Mouse (Mus musculus) heart, adult 2 months (tissue): Measurements from ENCODE around the gene Kng1. TPM values are rescaled to one million over a fixed set of nuclear protein-coding genes. Genes with fewer than 3 reads are reported as not detected.

ENCODE experiments used
- DNase-seq, 2 experiments: peaks; one replicate each; pipeline ENCODE4 v3.0.0; 2021
- H3K27ac ChIP-seq: fragments of 200-600 bp; 2 replicates; pipeline ENCODE4 v1.8.1; 2022
- H3K27me3 ChIP-seq: fragments of 200-500 bp; 2 replicates; pipeline ENCODE4 v1.6.1; 2012; ENCODE audit warnings: mild to moderate bottlenecking, low read length, inconsistent platforms, mixed read lengths; ENCODE audit not compliant: control insufficient read depth, insufficient read depth
- H3K36me3 ChIP-seq: fragments of 200-500 bp; 2 replicates; pipeline ENCODE4 v1.6.1; 2012; ENCODE audit warnings: low read length, inconsistent platforms; ENCODE audit not compliant: control insufficient read depth, insufficient read depth
- H3K4me1 ChIP-seq: fragments of 200-500 bp; 2 replicates; pipeline ENCODE4 v1.6.1; 2011; ENCODE audit warnings: low read length; ENCODE audit not compliant: control insufficient read depth, insufficient read depth
- H3K4me3 ChIP-seq: fragments of 200-600 bp; 2 replicates; pipeline ENCODE4 v1.8.1; 2022
- H3K79me2 ChIP-seq: fragments of 200-500 bp; replicated peaks from 2 replicates; pipeline ENCODE4 v1.6.1; 2012; ENCODE audit warnings: mild to moderate bottlenecking, inconsistent platforms, low read length, moderate library complexity, mixed read lengths; ENCODE audit not compliant: control insufficient read depth, insufficient read depth
- H3K9ac ChIP-seq: fragments of 200-500 bp; 2 replicates; pipeline ENCODE4 v1.6.1; 2012; ENCODE audit warnings: low read depth, mild to moderate bottlenecking, control low read depth, inconsistent platforms, low read length, mixed read lengths
- CTCF ChIP-seq: fragments of 200-600 bp; IDR thresholded peaks from 2 replicates; pipeline ENCODE4 v1.8.1; 2022; ENCODE audit warnings: antibody characterized with exemption, mild to moderate bottlenecking, moderate library complexity
- EP300 ChIP-seq: fragments of 200-500 bp; IDR thresholded peaks from 2 replicates; pipeline ENCODE4 v1.6.1; 2011; ENCODE audit warnings: low read depth, low read length, control low read depth; ENCODE audit not compliant: insufficient read depth
- POLR2A ChIP-seq: fragments of 200-500 bp; IDR thresholded peaks from 2 replicates; pipeline ENCODE4 v1.6.1; 2011; ENCODE audit warnings: mild to moderate bottlenecking, low read depth, low read length, control low read depth; ENCODE audit not compliant: insufficient read depth
- WGBS: fragments of 180-500 bp; shearing (Covaris S2); methylation state at CpG from one replicate; pipeline ENCODE4 v1.1.7; 2018; 5-methylcytosine and 5-hydroxymethylcytosine counted together
- intact Hi-C: fragments of 180-260 bp; cut with DNase I; formaldehyde crosslinking; loops from one replicate; pipeline ENCODE4 v1.15.1; 2025
- polyA plus RNA-seq: library from polyadenylated mRNA; depleted of rRNA; stranded (reverse); fragments of >200 nt; gene quantifications from 2 replicates; pipeline ENCODE4 v1.2.3, GENCODE M21; 2012
- total RNA-seq, 2 experiments: library from RNA; stranded (reverse); gene quantifications; 2 replicates each; pipeline ENCODE4 v1.2.3; 2021

Gene Kng1
- total and polyA plus RNA-seq, 3 experiments: not detected

DNA sequence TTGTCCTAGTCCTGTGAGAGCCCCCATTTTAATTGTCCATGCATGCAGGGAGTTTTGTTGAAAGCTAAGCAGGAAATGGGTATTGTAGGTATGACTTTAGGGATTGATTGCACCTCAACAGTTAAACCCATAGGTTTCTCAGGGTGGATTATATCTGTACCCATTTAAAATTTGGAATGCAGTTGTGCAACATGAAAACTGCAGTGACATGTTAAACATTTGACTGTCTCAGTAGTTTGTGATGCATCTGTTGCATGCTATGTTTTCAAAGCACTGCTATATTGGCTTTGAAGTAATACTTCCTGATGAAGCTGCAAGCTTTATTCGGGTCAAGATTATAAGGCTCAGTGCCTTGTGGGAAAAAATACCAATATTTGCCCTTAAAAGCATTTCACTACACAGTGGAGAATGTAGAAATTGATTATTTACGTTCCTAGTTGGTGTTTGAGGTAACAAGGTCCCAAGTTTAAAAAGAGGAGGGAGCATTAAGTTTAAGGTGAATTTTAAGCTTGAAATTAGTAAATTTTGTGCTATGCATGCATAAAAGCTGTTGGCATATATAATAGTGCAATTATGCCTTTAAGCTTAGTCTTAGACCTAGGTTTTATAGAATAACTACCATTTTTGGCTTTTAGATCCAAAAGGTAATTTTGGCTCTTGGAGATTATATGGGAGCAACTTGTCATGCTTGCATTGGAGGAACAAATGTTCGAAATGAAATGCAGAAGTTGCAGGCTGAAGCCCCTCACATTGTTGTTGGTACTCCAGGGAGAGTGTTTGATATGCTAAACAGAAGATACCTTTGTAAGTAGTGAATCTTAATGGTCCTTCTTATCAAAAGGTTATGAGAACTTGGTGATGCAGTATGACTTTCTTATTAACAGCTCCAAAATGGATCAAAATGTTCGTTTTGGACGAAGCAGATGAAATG lies 52.0 kb downstream of the Kng1 start:
- peak overlapping the region; percentile 97 for H3K4me3 ChIP-seq
- 22% methylated on average over 5 of the region's 5 CpGs for WGBS
- no peaks in the 10 kb centered on the region for H3K27me3 ChIP-seq
- peaks cover 2% of the 10 kb centered on the region for H3K4me1 ChIP-seq
- TF ChIP-seq CTCF: no peak
- no peak for TF ChIP-seq POLR2A
- no peak for TF ChIP-seq EP300
- intact Hi-C loops: loop anchor here (5.0 kb wide), 1 partner anchor 252 kb away; the partner anchor contains the start of genes Dnajb11 and Tbccd1
- no peak overlapping the region for H3K27ac ChIP-seq
- peaks cover 7% of the 10 kb centered on the region for H3K79me2 ChIP-seq
- no peak for DNase-seq
- H3K36me3 ChIP-seq: peaks cover 51% of the 10 kb centered on the region
- no peak overlapping the region for H3K9ac ChIP-seq

DNA sequence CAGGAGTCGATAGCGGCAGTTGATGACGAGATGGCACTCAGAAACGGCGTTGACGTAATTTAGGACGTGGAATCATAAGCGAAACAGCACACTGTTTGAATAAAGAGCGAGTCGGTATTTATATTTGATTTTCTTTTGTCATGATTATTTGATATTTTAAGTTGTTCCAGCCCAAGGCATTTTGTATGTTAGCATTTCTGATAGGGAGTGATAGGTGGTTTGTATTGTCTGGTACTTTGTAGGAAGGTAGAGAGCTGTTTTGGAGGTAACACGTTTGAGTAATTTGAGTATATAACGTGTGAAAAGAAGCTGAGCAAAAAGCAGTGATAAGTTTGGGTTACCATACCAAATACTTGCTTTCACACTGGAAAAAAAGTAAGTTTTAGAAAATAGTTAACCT lies 54.7 kb downstream of the Kng1 start:
- TF ChIP-seq CTCF (no peak), EP300 (no peak), POLR2A (no peak)
- Histone ChIP-seq H3K4me1 (peaks cover 2% of the 10 kb centered on the region; the same call in 1 of the 2 replicates), H3K9ac (no peak overlapping the region), H3K27me3 (no peaks in the 10 kb centered on the region), H3K27ac (no peak overlapping the region), H3K79me2 (peaks cover 7% of the 10 kb centered on the region), H3K4me3 (no peak overlapping the region), H3K36me3 (peaks cover 51% of the 10 kb centered on the region)
- intact Hi-C loops: no loop called here
- 63% methylated on average over 12 of the region's 12 CpGs for WGBS
- no peak for DNase-seq

DNA sequence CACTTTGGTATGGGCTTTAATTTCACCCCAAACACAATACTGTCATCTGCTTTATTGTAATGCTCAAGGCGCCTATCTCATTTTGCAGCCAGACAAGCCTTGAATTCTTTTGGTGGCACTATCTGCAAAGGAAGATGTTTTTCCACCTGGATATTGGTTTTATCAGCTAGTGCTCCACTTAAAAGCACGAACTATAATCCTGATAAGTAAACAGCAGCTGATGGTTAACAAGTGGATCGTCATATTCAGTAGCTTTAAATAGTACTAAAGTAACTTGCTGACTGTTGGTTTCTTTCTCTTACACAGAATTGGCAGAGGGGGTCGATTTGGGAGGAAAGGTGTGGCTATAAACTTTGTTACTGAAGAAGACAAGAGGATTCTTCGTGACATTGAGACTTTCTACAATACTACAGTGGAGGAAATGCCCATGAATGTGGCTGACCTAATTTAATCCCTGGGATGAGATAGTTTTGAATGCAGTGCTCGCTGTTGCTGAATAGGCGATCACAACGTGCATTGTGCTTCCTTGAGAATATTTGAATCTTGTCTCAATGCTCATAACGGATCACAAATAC lies 55.3 kb downstream of the Kng1 start:
- Histone ChIP-seq H3K9ac (no peak overlapping the region), H3K27me3 (no peaks in the 10 kb centered on the region), H3K4me3 (no peak overlapping the region), H3K36me3 (peaks cover 51% of the 10 kb centered on the region), H3K4me1 (peaks cover 2% of the 10 kb centered on the region; the same call in 1 of the 2 replicates), H3K27ac (no peak overlapping the region), H3K79me2 (peaks cover 5% of the 10 kb centered on the region)
- TF ChIP-seq EP300 (no peak), CTCF (no peak), POLR2A (no peak)
- DNase-seq: no peak
- WGBS: 25% methylated on average over 9 of the region's 9 CpGs
- intact Hi-C loops: no loop called here

DNA sequence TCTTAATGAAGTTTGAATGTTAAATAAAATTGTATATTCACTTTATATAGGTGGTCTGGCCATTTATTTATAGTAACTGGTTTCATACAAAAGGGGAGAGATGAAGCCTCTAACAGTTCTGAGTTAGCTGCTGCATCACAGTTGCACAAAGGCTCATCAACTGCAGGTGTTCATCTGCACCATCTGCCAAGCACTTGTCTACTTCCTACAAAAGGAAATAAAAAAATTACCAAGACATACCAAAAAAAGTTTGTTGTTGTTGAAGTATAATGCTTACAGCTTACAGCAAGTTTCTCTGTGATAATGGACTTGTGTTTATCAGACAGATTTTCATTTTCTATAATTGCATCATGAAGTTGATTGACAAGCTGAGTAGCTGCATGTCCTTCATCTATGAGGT lies 56.2 kb downstream of the Kng1 start:
- Histone ChIP-seq H3K27me3 (no peaks in the 10 kb centered on the region), H3K36me3 (peaks cover 48% of the 10 kb centered on the region), H3K27ac (no peak overlapping the region), H3K9ac (no peak overlapping the region), H3K4me3 (no peak overlapping the region), H3K79me2 (0 out of 2 replicates have a peak, but pooled peaks cover 2% of the 10 kb centered on the region), H3K4me1 (peaks cover 2% of the 10 kb centered on the region; the same call in 1 of the 2 replicates)
- intact Hi-C loops: no loop called here
- TF ChIP-seq EP300 (no peak), POLR2A (no peak; the same call in 1 of the 2 replicates), CTCF (no peak)
- DNase-seq: no peak

DNA sequence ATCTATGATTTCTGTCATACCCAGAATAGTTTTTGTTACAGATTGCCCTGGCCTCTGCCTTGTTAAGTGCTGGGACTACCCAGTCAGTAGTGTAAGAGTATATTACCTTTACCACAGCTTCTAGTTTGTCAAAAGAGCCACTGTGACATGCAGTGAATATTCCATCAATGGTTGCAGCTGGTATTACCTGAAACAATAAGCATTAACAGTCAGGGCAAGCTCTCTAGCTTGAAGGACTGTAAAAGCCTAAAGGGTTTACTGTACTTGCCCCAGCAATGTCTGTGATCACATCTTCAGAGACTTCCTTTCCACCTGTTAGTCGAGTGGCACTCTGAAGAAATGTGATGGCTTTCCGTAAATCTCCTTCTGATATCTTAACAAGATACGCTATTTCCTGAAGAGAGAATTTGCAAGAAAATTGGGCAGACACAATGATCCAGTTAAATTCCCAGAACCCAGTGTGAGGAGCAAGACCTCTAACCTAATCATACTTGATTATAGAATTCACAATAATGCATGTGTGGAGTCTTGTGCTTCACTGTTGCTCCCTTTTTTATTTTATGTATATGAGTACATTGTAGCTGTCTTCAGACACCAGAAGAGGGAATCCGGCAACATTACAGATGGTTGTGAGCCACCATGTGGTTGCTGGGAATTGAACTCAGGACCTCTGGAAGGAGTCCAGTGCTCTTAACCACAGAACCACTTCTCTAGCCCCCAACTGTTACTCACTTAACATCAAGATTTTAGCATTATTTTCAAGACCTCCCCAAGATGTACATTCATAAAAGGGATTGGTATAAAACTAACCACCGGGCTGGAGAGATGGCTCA lies 56.9 kb downstream of the Kng1 start:
- WGBS: 60% methylated on average over 5 of the region's 5 CpGs
- no peak for DNase-seq
- peaks cover 42% of the 10 kb centered on the region for H3K36me3 ChIP-seq

More for the DNA sequence above, 56.9 kb downstream of the Kng1 start:
- Histone ChIP-seq H3K9ac (no peak overlapping the region), H3K4me3 (no peak overlapping the region), H3K79me2 (no peaks in the 10 kb centered on the region), H3K27me3 (no peaks in the 10 kb centered on the region), H3K4me1 (peaks cover under 1% of the 10 kb centered on the region; the same call in 1 of the 2 replicates), H3K27ac (no peak overlapping the region)
- intact Hi-C loops: no loop called here
- TF ChIP-seq POLR2A: 0 out of 2 replicates have a peak, but pooled peaks have one; percentile 32
- TF ChIP-seq CTCF: no peak
